Mouse (Mus musculus) liver, adult (tissue): Measurements from ENCODE around the gene 2310061I04Rik.

Source experiments
- GATA4 ChIP-seq: IDR thresholded peaks from 2 replicates; pipeline ENCODE4 v1.6.1; 2014; ENCODE audit warnings: mild to moderate bottlenecking, low read length; ENCODE audit not compliant: insufficient replicate concordance

Gene 2310061I04Rik

GRCm38 (mm10) chr17:35897644-35898573 lies 678 bp upstream of the 2310061I04Rik start:
- TF ChIP-seq GATA4 = no peak

DNA sequence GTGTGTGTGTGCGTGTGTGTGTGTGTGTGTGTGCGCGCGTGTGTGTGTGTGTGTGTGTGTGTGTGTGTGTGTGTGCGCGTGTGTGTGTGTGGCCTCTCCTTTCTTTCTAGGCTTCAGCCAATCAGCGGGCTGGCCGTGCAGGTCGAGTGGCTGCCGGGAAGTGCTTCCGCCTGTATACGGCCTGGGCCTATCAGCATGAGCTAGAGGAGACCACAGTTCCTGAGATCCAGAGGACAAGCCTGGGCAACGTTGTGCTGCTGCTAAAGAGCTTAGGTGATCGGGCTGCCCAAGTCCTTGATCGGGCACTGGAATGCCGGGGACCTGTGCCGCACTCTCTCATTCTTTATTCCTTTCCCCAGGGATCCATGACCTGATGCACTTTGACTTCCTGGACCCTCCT lies 9.5 kb downstream of the 2310061I04Rik start:
- TF ChIP-seq GATA4 = no peak

DNA sequence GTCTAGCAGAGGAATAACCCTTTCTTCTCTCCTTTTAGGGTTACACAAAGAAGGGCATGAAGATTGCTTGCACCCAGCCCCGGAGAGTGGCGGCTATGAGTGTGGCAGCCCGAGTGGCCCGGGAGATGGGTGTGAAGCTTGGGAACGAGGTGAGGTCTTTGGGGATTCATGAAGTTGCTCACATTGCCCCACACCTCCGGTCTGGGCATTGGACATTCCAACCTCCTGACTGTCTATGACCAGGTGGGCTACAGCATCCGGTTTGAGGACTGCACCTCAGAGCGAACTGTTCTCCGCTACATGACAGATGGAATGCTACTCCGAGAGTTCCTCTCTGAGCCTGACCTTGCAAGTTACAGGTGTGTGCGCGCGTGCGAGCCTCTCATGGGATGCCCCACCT lies 13.5 kb downstream of the 2310061I04Rik start:
- no peak for TF ChIP-seq GATA4

- TF ChIP-seq GATA4 = no peak
Measured at GRCm38 (mm10) chr17:35882924-35883323, 14.3 kb downstream of the 2310061I04Rik start.

DNA sequence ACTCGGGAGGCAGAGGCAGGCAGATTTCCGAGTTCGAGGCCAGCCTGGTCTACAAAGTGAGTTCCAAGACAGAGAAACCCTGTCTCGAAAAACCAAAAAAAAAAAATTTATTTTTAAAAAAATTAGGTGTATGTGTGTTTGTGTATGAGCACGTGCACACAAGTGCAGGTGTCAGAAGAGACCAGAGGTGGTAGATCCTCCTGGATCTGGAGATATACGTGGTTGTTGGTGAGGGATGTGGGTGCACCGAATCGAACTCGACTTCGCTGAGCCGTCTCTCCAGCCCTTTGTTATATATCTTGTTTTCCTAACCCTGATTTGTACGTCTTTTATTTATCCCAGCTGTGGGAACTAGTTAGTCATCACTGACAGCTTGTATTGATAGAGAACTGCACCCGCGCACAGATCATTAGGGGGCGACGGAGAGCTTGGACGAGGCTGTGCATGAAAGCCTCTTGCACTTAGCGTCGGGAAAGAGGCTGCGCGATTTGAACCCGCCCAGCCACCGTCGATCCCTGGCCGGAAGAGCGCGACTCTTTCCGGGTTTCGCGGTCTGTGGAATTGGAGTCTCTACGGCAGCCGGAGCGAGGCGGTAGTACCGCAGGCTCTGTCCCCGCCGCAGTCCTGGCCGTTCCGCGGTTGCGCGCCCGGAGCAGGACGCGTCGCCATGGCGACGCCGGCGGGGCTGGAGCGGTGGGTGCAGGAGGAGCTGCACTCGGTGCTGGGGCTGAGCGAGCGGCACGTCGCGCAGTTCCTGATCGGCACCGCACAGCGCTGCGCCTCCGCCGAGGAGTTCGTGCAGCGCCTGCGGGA lies 17.8 kb downstream of the 2310061I04Rik start, which contains the start of gene Dhx16:
Gene Dhx16, plus strand, starts transcription at position 575 of the 813 bp plus-strand sequence.
- peak; percentile 60; the same call in 1 of the 2 replicates for TF ChIP-seq GATA4

DNA sequence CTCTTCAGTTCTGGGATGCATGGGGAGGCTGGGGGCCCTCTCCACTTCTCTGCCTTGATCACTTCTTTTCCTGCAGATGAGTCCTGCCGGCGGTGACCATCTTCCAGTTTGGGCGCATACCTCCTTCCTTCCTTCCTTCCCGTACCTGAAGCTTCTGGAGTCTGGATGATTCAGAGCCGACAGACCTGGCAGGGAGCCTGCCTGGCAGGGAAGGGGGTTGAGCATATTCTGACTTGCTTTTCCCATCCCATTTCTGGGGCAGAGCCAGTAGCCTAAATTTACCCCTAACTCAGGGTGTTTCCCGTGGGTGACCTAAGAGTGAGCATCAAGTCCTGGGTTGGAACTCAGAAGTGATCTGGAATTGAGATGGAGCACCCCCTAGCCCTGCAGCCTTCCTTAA lies 22.5 kb downstream of the 2310061I04Rik start:
- TF ChIP-seq GATA4 = no peak

GRCm38 (mm10) chr17:35873774-35874519 lies 23.3 kb downstream of the 2310061I04Rik start:
- no peak for TF ChIP-seq GATA4

GRCm38 (mm10) chr17:35870884-35871696 lies 26.1 kb downstream of the 2310061I04Rik start:
- TF ChIP-seq GATA4 = no peak

GRCm38 (mm10) chr17:35870151-35870883 lies 26.9 kb downstream of the 2310061I04Rik start:
- no peak for TF ChIP-seq GATA4

DNA sequence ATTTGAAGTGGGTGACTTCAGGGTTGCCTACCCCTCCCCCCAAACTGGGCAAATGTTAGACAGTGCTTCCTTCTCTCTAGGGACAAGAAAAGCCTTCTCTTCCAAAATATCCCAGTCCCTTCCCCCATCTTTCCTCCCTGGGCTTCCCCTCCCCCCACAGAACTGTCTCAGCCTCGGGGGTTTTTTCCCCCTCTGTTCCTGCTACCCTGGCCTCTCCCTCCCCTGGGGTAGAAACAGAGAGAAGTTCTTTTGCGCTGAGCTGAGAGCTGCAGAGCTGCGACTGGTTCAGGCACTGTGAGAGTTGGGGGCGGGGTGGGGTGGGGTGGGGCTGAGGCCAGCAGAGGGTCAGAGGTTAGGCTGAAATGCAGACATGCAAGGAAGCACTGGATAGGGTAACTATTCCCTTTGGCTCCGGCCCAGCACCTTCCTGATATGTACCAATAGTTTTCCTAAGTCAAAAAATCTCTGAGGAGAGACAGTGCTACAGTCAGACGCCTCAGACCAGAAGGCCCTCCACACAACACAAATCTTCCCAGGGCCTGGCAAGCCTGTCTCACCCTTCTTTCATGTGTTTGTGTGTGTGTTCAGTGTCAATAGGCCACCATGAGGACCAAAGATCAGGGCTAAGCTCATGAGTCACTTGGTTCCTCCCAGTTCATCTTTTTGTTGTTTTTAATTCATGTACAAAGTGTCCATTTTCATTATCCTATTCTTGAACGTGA lies 27.7 kb downstream of the 2310061I04Rik start:
- no peak for TF ChIP-seq GATA4

DNA sequence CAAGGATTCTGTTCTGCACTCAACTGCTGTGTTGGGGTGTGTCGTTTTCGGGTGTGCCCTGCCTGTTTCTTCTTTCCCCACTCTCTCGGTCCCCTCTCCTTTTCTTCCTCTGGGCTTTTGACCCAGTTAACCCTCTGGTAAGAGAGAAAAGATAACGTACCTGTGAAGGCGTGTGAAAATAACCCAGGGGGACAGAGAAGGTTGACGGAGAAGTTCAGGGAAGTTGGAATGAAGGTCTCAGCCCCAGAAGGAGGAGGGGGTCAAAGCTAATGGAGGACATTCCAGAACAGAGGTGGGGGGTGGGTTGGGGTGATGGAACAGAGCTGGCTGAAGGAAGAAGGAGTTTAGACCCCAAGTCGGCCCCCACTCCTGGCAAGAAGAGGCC lies 28.3 kb downstream of the 2310061I04Rik start:
- no peak for TF ChIP-seq GATA4

DNA sequence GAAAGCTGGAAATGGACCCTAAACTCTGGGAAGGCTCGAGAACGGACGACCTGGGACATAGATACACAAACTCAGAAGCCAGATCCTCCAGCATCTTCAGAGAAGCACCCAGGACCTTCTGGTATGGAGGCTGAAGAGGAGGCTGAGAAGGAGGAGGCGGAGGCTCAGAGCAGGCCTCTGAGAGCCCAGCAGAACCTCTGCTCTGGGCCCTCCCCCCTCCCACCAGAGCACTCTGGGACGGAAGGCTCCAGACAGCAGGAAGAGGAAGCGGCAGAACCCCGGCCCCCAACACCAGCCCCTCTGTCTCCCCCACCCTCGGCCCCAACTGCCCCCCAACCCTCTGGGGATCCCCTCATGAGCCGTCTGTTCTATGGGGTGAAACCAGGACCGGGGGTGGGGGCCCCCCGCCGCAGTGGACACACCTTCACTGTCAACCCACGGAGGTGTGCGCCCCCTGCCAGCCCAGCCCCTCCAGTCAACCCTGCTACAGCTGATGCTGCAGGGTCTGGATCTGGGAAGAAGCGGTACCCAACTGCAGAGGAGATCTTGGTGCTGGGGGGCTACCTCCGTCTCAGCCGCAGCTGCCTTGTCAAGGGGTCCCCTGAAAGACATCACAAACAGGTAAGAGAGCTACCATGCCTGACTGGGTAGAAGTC lies 28.9 kb downstream of the 2310061I04Rik start:
- TF ChIP-seq GATA4 = no peak
